Mouse (Mus musculus) MEL (cell line): Measurements from ENCODE around the gene Camta1.

Experiments
- CTCF ChIP-seq, 3 experiments: IDR thresholded peaks in 2 of 3; conservative IDR thresholded peaks in 1 of 3; 2 replicates each; pipeline ENCODE4 v1.5.1; 2011 to 2012; ENCODE audit warnings: low read length in 3 of 3, low read depth in 2 of 3, mild to moderate bottlenecking in 2 of 3, improper control_type of control experiment in 1 of 3, inconsistent platforms in 1 of 3, mixed read lengths in 1 of 3, moderate library complexity in 1 of 3; ENCODE audit not compliant: control insufficient read depth in 1 of 3, insufficient read depth in 1 of 3, poor library complexity in 1 of 3, severe bottlenecking in 1 of 3
- MXI1 ChIP-seq: IDR thresholded peaks from 2 replicates; pipeline ENCODE4 v1.6.1; 2011; ENCODE audit warnings: mild to moderate bottlenecking, low read depth, low read length, improper control_type of control experiment
- POLR2A ChIP-seq, 2 experiments: IDR thresholded peaks; 2 replicates each; pipeline ENCODE4 v1.6.1; 2011 to 2012; ENCODE audit warnings: low read length in 2 of 2, mild to moderate bottlenecking in 2 of 2, control low read depth in 1 of 2, improper control_type of control experiment in 1 of 2, low read depth in 1 of 2, moderate library complexity in 1 of 2; ENCODE audit not compliant: control insufficient read depth in 1 of 2, insufficient read depth in 1 of 2, poor library complexity in 1 of 2
- POLR2AphosphoS5 ChIP-seq: IDR thresholded peaks from 2 replicates; pipeline ENCODE4 v1.6.1; 2012; ENCODE audit warnings: low read depth, borderline replicate concordance, mild to moderate bottlenecking, inconsistent platforms, low read length, moderate library complexity, mixed read lengths
- RCOR1 ChIP-seq: IDR thresholded peaks from 2 replicates; pipeline ENCODE4 v1.6.1; 2012; ENCODE audit warnings: low read depth, mild to moderate bottlenecking, inconsistent platforms, low read length, improper control_type of control experiment
- SMC3 ChIP-seq: IDR thresholded peaks from 2 replicates; pipeline ENCODE4 v1.6.1; 2011; ENCODE audit warnings: low read depth, low read length, improper control_type of control experiment
- TAL1 ChIP-seq: IDR thresholded peaks from 2 replicates; pipeline ENCODE4 v1.6.1; 2012; ENCODE audit warnings: mild to moderate bottlenecking, inconsistent platforms, low read length, moderate library complexity, mixed read lengths
- TCF12 ChIP-seq: IDR thresholded peaks from 2 replicates; pipeline ENCODE4 v1.6.1; 2014; ENCODE audit warnings: low read depth, mild to moderate bottlenecking, inconsistent platforms, low read length, improper control_type of control experiment, moderate library complexity
- USF1 ChIP-seq: IDR thresholded peaks from 2 replicates; pipeline ENCODE4 v1.6.1; 2014; ENCODE audit warnings: low read depth, mild to moderate bottlenecking, inconsistent platforms, low read length, improper control_type of control experiment, moderate library complexity
- ZNF384 ChIP-seq: IDR thresholded peaks from 2 replicates; pipeline ENCODE4 v1.6.1; 2012; ENCODE audit warnings: low read depth, mild to moderate bottlenecking, inconsistent platforms, low read length, improper control_type of control experiment

DNA sequence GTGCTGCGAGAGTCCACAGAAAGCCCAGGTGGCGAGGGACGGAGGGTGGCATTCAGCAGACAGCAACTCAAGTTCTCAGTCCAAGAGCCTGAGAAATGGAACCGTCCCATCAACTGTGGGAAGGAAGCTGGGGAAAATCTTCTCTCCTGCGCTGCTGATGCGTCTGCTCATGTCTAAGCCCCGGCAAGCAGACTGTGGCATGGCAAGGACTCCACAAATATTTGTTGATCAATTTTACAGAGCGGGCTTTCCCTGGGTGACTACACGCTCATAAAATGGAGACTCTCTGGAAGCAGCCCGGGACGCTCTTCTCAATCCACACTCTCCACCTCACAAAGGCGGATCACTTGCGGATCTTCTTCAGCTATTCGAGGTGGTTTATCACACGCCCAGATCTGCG is 446.3 kb downstream of the Camta1 start:
- TF ChIP-seq SMC3 (no peak), RCOR1 (no peak), TCF12 (no peak), CTCF (IDR thresholded peaks at IDR 0.05 in 2 of 3, conservative IDR thresholded peaks at IDR 0.05 in 1 of 3; ENCODE audit: control insufficient read depth in 1 of 3, insufficient read depth in 1 of 3, low read depth in 2 of 3, low read length in 3 of 3, poor library complexity in 1 of 3, severe bottlenecking in 1 of 3) (no peak), ZNF384 (no peak), POLR2A (IDR thresholded peaks at IDR 0.05; ENCODE audit: control insufficient read depth in 1 of 2, insufficient read depth in 1 of 2, low read depth in 1 of 2, low read length in 2 of 2, poor library complexity in 1 of 2) (no peak), POLR2AphosphoS5 (no peak), TAL1 (no peak), MXI1 (no peak), USF1 (no peak)
